Mouse (Mus musculus) activated CD4-positive, CD25-positive, alpha-beta regulatory T cell, adult 9 weeks (primary cell): Measurements from ENCODE around the gene Hephl1. TPM values are rescaled to one million over a fixed set of nuclear protein-coding genes. Genes with fewer than 3 reads are reported as not detected.

Source experiments
- polyA plus RNA-seq: library from polyadenylated mRNA; unstranded; fragments of 100-300 nt; shearing (Covaris generic); gene quantifications from one replicate; pipeline ENCODE4 v1.2.1, GENCODE M21; 2017

The Hephl1 gene
- not detected for polyA plus RNA-seq

GRCm38 (mm10) chr9:15112008-15112407 lies at the start of gene Hephl1:
Gene Hephl1, minus strand, starts transcription at chr9:15112108.

GRCm38 (mm10) chr9:15045084-15045669 lies 66.7 kb downstream of the Hephl1 start, which contains the start of gene Panx1:
Gene Panx1, minus strand, starts transcription at chr9:15045478.

Other genes with a start within 250 kb of the Hephl1 start
- 1,156 TPM for gene Izumo1r, start 208.2 kb downstream of the Hephl1 start, polyA plus RNA-seq
- gene Panx1, start 66.6 kb downstream of the Hephl1 start, polyA plus RNA-seq: 24.2 TPM
- gene Vstm5, start 126.9 kb upstream of the Hephl1 start, polyA plus RNA-seq: not detected
- 68.9 TPM for gene Med17, start 167.8 kb upstream of the Hephl1 start, polyA plus RNA-seq
- 78.7 TPM for gene Taf1d, start 194.1 kb upstream of the Hephl1 start, polyA plus RNA-seq
- 4.9 TPM for gene 4931406C07Rik, start 194.3 kb upstream of the Hephl1 start, polyA plus RNA-seq
- 28.6 TPM for gene Cep295, start 245.7 kb upstream of the Hephl1 start, polyA plus RNA-seq